Mouse (Mus musculus): ENCODE results near the gene Hc. TPM values are rescaled to one million over a fixed set of nuclear protein-coding genes. Genes with fewer than 3 reads are reported as not detected.

Gene Hc
- under 1 TPM; 0.20 to 0.60 TPM for polyA plus RNA-seq (2017; shearing (Covaris generic))

GRCm38 (mm10) chr2:35061338-35061737 lies at the start of gene Hc:
Hc (minus strand) TSS chr2:35061438.

GRCm38 (mm10) chr2:35109141-35109923 lies 48.1 kb upstream of the Hc start, which contains the start of gene Cntrl:
Cntrl (plus strand) TSS chr2:35109492.

GRCm38 (mm10) chr2:35101443-35101842 lies 40.2 kb upstream of the Hc start, which contains the start of gene AI182371:
AI182371 (minus strand) TSS chr2:35101543.

GRCm38 (mm10) chr2:34961481-34962036 lies 99.7 kb downstream of the Hc start, which contains the start of gene Traf1:
Traf1 (minus strand) TSS chr2:34961772.

Other genes starting within 250 kb of the Hc start
- 100 to 1,000 TPM; 142 to 154 TPM for gene Fbxw2, start 235.1 kb downstream of the Hc start, polyA plus RNA-seq (2017; shearing (Covaris generic))
- under 1 TPM; 0.18 to 0.33 TPM for gene Gm34653, start 228.4 kb downstream of the Hc start, polyA plus RNA-seq (2017; shearing (Covaris generic))
- gene Cutal, start 187.0 kb downstream of the Hc start, polyA plus RNA-seq (2017; shearing (Covaris generic)): under 1 TPM in 1 of 2 experiments, not detected in 1; 0.29 TPM
- 100 to 1,000 TPM in 1 of 2 experiments, 10 to 100 TPM in 1; 97.6 to 110 TPM for gene Psmd5, start 186.5 kb downstream of the Hc start, polyA plus RNA-seq (2017; shearing (Covaris generic))
- gene Phf19, start 147.4 kb downstream of the Hc start, polyA plus RNA-seq (2017; shearing (Covaris generic)): 1 to 10 TPM; 2.2 to 3.2 TPM
- 100 to 1,000 TPM; 305 to 432 TPM for gene Traf1, start 99.7 kb downstream of the Hc start, polyA plus RNA-seq (2017; shearing (Covaris generic))
- 1 to 10 TPM in 1 of 2 experiments, under 1 TPM in 1; 0.48 to 2.4 TPM for gene AI182371, start 40.1 kb upstream of the Hc start, polyA plus RNA-seq (2017; shearing (Covaris generic))
- gene Cntrl, start 48.1 kb upstream of the Hc start, polyA plus RNA-seq (2017; shearing (Covaris generic)): 100 to 1,000 TPM in 1 of 2 experiments, 10 to 100 TPM in 1; 86.2 to 101 TPM
- 100 to 1,000 TPM; 148 to 163 TPM for gene Rab14, start 139.7 kb upstream of the Hc start, polyA plus RNA-seq (2017; shearing (Covaris generic))
- gene Gsn, start 194.9 kb upstream of the Hc start, polyA plus RNA-seq (2017; shearing (Covaris generic)): 10 to 100 TPM; 28.1 to 30.6 TPM